Mouse (Mus musculus) spleen, adult 2 months (tissue): ENCODE measurements at regions not wholly inside any gene's neighbourhood (a gene's known extent, or its start where the extent isn't known, plus 50 kb on each side); places are given as distances from the start of the nearest gene placed in this dataset.

Experiments used
- DNase-seq, 2 experiments: peaks; one replicate each; pipeline versions ENCODE4 v3.0.0 to v3.0.0-alpha.2; 2012 to 2021; ENCODE audit warnings: low spot score in 2 of 2, low read depth in 1 of 2
- H3K27ac ChIP-seq: fragments of 200-500 bp; 2 replicates; pipeline ENCODE4 v1.5.1; 2012; ENCODE audit warnings: low read length, inconsistent platforms; ENCODE audit not compliant: insufficient read depth
- H3K27me3 ChIP-seq: fragments of 200-500 bp; 2 replicates; pipeline ENCODE4 v1.6.1; 2012; ENCODE audit warnings: mild to moderate bottlenecking, moderate library complexity, low read length, inconsistent platforms; ENCODE audit not compliant: control insufficient read depth, insufficient read depth
- H3K36me3 ChIP-seq: fragments of 200-500 bp; 2 replicates; pipeline ENCODE4 v1.6.1; 2012; ENCODE audit warnings: mild to moderate bottlenecking, low read length, inconsistent platforms; ENCODE audit not compliant: control insufficient read depth, insufficient read depth
- H3K4me1 ChIP-seq: fragments of 200-500 bp; 2 replicates; pipeline ENCODE4 v1.6.1; 2011; ENCODE audit warnings: inconsistent platforms; ENCODE audit not compliant: control insufficient read depth, insufficient read depth, insufficient read length
- H3K4me3 ChIP-seq: fragments of 200-500 bp; 2 replicates; pipeline ENCODE4 v1.5.1; 2011; ENCODE audit warnings: mild to moderate bottlenecking, inconsistent platforms; ENCODE audit not compliant: insufficient read depth, insufficient read length; ENCODE audit errors: extremely low read depth
- CTCF ChIP-seq: fragments of 200-500 bp; IDR thresholded peaks from 2 replicates; pipeline ENCODE4 v1.5.1; 2011; ENCODE audit warnings: mild to moderate bottlenecking, inconsistent platforms; ENCODE audit not compliant: insufficient read depth, insufficient read length, insufficient replicate concordance; ENCODE audit errors: extremely low read depth
- POLR2A ChIP-seq: fragments of 200-500 bp; IDR thresholded peaks from 2 replicates; pipeline ENCODE4 v1.6.1; 2011; ENCODE audit warnings: low read depth, low read length, inconsistent platforms
- WGBS: fragments of 180-500 bp; shearing (Covaris S2); methylation state at CpG from one replicate; pipeline ENCODE4 v1.1.7; 2018; 5-methylcytosine and 5-hydroxymethylcytosine counted together

DNA sequence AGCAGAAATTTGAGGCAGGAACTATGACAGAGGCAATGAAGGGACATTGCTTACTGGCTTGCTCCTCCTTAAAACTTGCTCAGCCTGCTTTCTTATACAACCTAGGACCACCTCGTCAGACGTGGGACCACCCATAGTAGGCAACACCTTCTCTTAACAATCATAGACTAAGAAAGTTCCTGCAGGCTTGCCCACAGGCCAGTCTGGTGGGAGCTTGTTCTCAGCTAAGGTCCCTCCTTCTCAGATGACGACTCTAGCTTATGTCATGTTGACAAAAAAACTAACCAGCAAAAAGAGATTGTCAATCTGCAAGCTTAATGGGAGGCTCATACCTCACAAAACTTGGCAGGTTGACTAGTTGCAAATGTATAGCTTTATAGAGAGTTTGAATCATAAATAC is 56.5 kb upstream of the Lsm6 start:
- no peak for TF ChIP-seq POLR2A
- TF ChIP-seq CTCF: no peak
- whole genome bisulfite sequencing: 88% methylated on average over 3 of the region's 3 CpGs
- Histone ChIP-seq H3K36me3 (no peaks in the 10 kb centered on the region), H3K4me3 (no peak overlapping the region), H3K27ac (no peak overlapping the region), H3K4me1 (no peaks in the 10 kb centered on the region), H3K27me3 (no peaks in the 10 kb centered on the region)
- DNase-seq: no peak

DNA sequence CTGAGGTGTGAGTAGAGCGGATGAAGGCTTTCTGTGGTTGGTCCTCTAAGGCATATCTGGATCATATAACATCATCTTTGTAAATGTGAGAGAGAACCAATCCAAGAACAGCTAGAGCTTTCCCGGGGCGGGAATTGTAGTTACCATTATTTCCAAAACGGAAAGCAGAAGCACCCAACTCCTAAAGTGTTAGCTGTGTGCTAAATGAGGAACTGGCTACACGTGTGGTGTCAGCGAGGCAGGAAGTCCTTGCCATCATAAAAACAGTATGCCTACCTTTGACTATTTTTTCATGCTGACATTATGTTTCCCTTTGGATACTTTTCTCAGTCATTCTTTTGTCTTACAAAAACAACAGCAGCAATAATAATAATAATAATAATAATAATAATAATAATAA is 68.8 kb upstream of the Lsm6 start:
- Histone ChIP-seq H3K4me3 (no peak overlapping the region), H3K27me3 (no peaks in the 10 kb centered on the region), H3K36me3 (no peaks in the 10 kb centered on the region), H3K27ac (no peak overlapping the region), H3K4me1 (no peaks in the 10 kb centered on the region)
- DNase-seq: no peak
- WGBS: 19% methylated on average over 6 of the region's 6 CpGs
- no peak for TF ChIP-seq POLR2A
- TF ChIP-seq CTCF: no peak

DNA sequence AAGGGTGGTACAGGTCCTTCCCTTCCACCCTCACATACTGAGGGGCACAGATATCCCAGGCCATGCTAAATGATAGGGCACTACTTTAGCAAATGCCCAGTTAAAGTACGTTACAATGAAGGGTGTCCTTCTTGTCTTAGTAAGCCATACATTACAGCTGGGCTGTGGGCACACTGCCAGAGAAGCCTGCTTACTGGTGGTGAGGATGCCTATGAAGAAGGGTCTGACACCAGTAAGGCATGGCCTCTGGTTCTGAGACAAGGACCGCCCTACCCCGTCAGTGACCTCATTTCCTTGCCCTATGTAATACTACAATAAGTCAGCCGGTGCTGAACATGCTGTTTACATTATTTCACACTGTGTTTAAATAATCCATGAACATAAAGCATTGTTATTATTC is 69.6 kb upstream of the Lsm6 start:
- no peaks in the 10 kb centered on the region for H3K36me3 ChIP-seq
- no peak for TF ChIP-seq POLR2A
- TF ChIP-seq CTCF: no peak
- WGBS: 87% methylated on average over 4 of the region's 4 CpGs
- H3K4me3 ChIP-seq: no peak overlapping the region
- no peak for DNase-seq
- H3K4me1 ChIP-seq: no peaks in the 10 kb centered on the region
- no peaks in the 10 kb centered on the region for H3K27me3 ChIP-seq
- H3K27ac ChIP-seq: no peak overlapping the region

DNA sequence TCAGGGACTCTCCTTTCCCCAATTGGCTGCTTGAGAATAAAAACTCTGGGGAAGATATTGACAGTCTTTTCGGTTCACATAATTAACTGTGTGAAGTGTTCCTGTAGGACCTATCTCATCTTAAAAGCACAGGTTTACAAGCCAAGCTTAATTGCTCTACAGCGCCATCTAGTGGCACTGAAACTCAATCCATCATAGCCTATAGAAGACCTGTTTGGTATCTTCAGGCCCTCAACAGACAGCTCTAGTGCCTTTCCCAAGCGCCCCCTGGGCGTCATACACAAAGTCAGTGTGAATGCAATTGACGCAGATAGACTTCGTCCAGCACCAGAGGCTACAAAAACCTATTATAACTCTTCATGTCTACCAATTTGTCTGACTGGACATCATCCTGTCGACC is 78.9 kb upstream of the Lsm6 start:
- 32% methylated on average over 7 of the region's 7 CpGs for WGBS
- H3K4me1 ChIP-seq: no peaks in the 10 kb centered on the region
- peak; percentile 36 to 52 for DNase-seq
- TF ChIP-seq POLR2A (no peak), CTCF (peak; percentile 28; the same call in 1 of the 2 replicates)
- H3K27ac ChIP-seq: no peak overlapping the region
- no peaks in the 10 kb centered on the region for H3K27me3 ChIP-seq
- no peaks in the 10 kb centered on the region for H3K36me3 ChIP-seq
- no peak overlapping the region for H3K4me3 ChIP-seq

DNA sequence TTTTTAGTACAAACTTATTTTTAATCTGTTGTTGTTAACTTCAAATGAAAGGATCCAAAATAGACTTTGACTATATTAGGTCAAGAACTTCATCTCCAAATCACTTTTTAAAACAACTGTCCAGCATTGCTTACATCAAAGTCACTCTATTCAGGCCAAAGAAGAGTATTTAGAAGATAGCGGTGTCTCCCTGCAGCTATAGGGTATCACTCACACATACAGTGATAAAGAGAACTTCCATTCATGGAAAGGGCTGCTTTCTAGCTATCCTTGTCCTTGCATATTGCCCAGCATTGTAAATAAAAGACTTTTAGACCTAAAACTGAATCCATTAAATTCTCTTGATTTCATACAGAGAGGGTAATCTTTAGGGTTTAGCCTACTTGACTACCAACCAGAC is 82.1 kb upstream of the Lsm6 start:
- Histone ChIP-seq H3K4me3 (no peak overlapping the region), H3K27ac (no peak overlapping the region), H3K4me1 (no peaks in the 10 kb centered on the region), H3K36me3 (no peaks in the 10 kb centered on the region), H3K27me3 (no peaks in the 10 kb centered on the region)
- 92% methylated on average over 1 of the region's 1 CpGs for WGBS
- TF ChIP-seq CTCF (no peak), POLR2A (no peak)
- DNase-seq: no peak

DNA sequence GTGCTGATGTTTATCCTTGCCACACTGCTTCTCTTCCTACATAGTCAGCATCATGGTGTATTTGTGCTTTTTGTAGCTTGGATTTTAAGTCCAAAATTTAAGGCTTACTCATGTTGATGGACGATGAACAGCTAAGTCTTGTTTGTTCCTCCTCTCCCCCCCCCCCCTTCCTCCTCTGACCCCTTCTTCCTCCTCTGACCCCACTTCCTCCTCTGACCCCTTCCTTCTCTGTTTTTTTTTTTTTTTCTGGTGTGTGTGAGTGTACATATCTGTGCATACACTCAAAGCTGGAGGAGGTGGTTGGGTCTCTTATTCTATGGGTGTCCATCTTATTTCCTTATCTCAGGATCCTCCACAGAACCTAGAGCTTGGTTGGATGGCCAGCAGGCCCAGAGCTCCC is 87.0 kb upstream of the Lsm6 start:
- WGBS: 5% methylated on average over 1 of the region's 1 CpGs
- no peak for DNase-seq
- H3K27me3 ChIP-seq: no peaks in the 10 kb centered on the region
- TF ChIP-seq CTCF: no peak
- no peak for TF ChIP-seq POLR2A
- H3K36me3 ChIP-seq: no peaks in the 10 kb centered on the region
- no peak overlapping the region for H3K4me3 ChIP-seq
- H3K27ac ChIP-seq: no peak overlapping the region
- H3K4me1 ChIP-seq: no peaks in the 10 kb centered on the region

DNA sequence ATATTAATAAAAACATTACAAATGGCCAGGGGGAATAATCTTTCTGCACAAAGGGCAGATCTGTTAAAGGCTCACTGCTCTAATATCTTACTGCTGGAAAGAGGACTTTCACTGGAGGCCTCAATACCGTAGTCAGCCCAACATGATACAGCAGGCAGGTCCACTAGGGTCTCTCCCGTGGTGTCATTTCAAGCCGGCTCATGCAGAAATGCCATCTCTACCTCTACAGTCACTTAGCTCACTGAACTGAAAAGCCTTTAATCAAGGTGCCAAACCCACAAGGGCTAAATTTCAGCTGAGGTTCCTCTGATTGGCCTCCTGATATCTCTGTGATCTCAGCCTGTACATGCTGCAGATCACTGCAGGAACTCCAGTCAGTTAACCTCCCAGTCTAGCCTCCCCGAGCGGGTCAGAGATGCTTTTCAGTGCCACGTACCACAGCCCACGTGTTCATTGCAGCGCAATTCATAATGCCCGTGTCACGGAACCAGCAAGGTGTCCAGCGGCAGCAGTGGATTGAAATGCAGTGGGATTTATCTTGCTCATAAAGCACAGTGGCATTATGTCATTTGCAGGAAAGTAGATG is 90.4 kb upstream of the Lsm6 start:
- Histone ChIP-seq H3K27ac (no peak overlapping the region), H3K36me3 (no peaks in the 10 kb centered on the region), H3K27me3 (no peaks in the 10 kb centered on the region), H3K4me3 (no peak overlapping the region), H3K4me1 (no peaks in the 10 kb centered on the region)
- DNase-seq: no peak
- TF ChIP-seq POLR2A (no peak), CTCF (no peak)
- 90% methylated on average over 11 of the region's 11 CpGs for WGBS
